Comparison of ENCODE assay signal across 8 mouse cellular contexts in genomic region chrX:136032799-136033763, GRCm38 (mm10). TPM values are rescaled to one million over a fixed set of nuclear protein-coding genes. Genes with fewer than 3 reads are reported as not detected.
DNase-seq lines count a peak whose midpoint lies in the region; ATAC-seq and TF ChIP-seq lines count a peak whose summit lies in the region.
"Not testable (repeated sequence)": the region's sequence is repeated elsewhere in the genome, so short reads cannot be mapped to it uniquely, and the experiment has no call there.

TSS of gene Arxes1 (plus strand) at chrX:136033367.

- H3K4me3 ChIP-seq in embryonic facial prominence, embryonic 15.5 days (replicated peaks): peak within 1 kb of the TSS; percentile 24
- peak within 1 kb of the TSS; percentile 23; the same call in 1 of the 2 replicates for H3K4me3 ChIP-seq in heart, embryonic 11.5 days (ENCODE audit: low read depth, low read length)
- H3K4me3 ChIP-seq in intestine, embryonic 16.5 days (ENCODE audit: low read length): peak within 1 kb of the TSS; percentile 27
- not testable (repeated sequence) for H3K4me3 ChIP-seq in lung, postnatal 0 days (ENCODE audit: low read depth, low read length)
- peak within 1 kb of the TSS; percentile 35 for H3K4me3 ChIP-seq in olfactory bulb, adult 2 months (ENCODE audit: insufficient read depth, low read depth, low read length)

- peak; percentile 39 for DNase-seq in cerebellum, adult 11 months
- peak in 1 of 2 experiments; percentile 7 for DNase-seq in left cerebral cortex, adult 8-10 months (ENCODE audit: low spot score in 2 of 2)
- DNase-seq in lung, postnatal 0 days (ENCODE audit: low spot score): not testable (repeated sequence)

- not testable (repeated sequence) for H3K4me1 ChIP-seq in embryonic facial prominence, embryonic 15.5 days; heart, embryonic 11.5 days (ENCODE audit: control insufficient read depth, insufficient read depth, low read length); intestine, embryonic 16.5 days (ENCODE audit: control insufficient read depth, insufficient read depth, low read length); lung, postnatal 0 days (ENCODE audit: insufficient read depth, low read depth, low read length); olfactory bulb, adult 2 months (ENCODE audit: control insufficient read depth, insufficient read depth, low read length)

- TF ChIP-seq POLR2A in olfactory bulb, adult 2 months (IDR thresholded peaks at IDR 0.05; ENCODE audit: insufficient read depth, low read depth, low read length): not testable (repeated sequence)

- H3K27me3 ChIP-seq in embryonic facial prominence, embryonic 15.5 days; heart, embryonic 11.5 days (ENCODE audit: control insufficient read depth, insufficient read depth, low read length); intestine, embryonic 16.5 days (replicated peaks; ENCODE audit: control insufficient read depth, insufficient read depth, low read length); lung, postnatal 0 days (replicated peaks; ENCODE audit: insufficient read depth, low read length): not testable (repeated sequence)

- WGBS in embryonic facial prominence, embryonic 15.5 days: 14% methylated on average over 16 of the region's 49 CpGs
- WGBS in heart, embryonic 11.5 days (ENCODE audit: insufficient replicate concordance): 11% methylated on average over 7 of the region's 49 CpGs
- 10% methylated on average over 11 of the region's 49 CpGs for whole genome bisulfite sequencing in intestine, embryonic 16.5 days
- 63% methylated on average over 1 of the region's 49 CpGs for WGBS in lung, postnatal 0 days
- 13% methylated on average over 3 of the region's 49 CpGs for WGBS in olfactory bulb, adult 2 months

- H3K4me2 ChIP-seq in embryonic facial prominence, embryonic 15.5 days (replicated peaks): peak within 1 kb of the TSS; percentile 36
- H3K4me2 ChIP-seq in heart, embryonic 11.5 days: peak within 1 kb of the TSS; percentile 50
- peak within 1 kb of the TSS; percentile 35; the same call in 1 of the 2 replicates for H3K4me2 ChIP-seq in intestine, embryonic 16.5 days (ENCODE audit: low read depth, low read length)
- not testable (repeated sequence) for H3K4me2 ChIP-seq in lung, postnatal 0 days (replicated peaks; ENCODE audit: low read depth, low read length)

- not testable (repeated sequence) for H3K9me3 ChIP-seq in embryonic facial prominence, embryonic 15.5 days (replicated peaks); heart, embryonic 11.5 days (replicated peaks; ENCODE audit: control insufficient read depth, low read length); intestine, embryonic 16.5 days (ENCODE audit: control insufficient read depth, low read length); lung, postnatal 0 days (ENCODE audit: low read length)

- ATAC-seq in CD4-positive, CD25-positive, alpha-beta regulatory T cell, adult 4 months: peak; percentile 74
- peak; percentile 93 for ATAC-seq in embryonic facial prominence, embryonic 15.5 days (ENCODE audit: insufficient number of reproducible peaks, low FRiP score, low TSS enrichment, low read depth)
- peak; percentile 80 for ATAC-seq in heart, embryonic 11.5 days (replicated peaks; ENCODE audit: insufficient number of reproducible peaks, low FRiP score, low TSS enrichment)
- peak; percentile 94 for ATAC-seq in intestine, embryonic 16.5 days
- ATAC-seq in lung, postnatal 0 days: peak; percentile 86

- not testable (repeated sequence) for H3K27ac ChIP-seq in embryonic facial prominence, embryonic 15.5 days (replicated peaks); heart, embryonic 11.5 days (ENCODE audit: low read depth, low read length); intestine, embryonic 16.5 days (ENCODE audit: low read length); lung, postnatal 0 days (ENCODE audit: low read length); olfactory bulb, adult 2 months (ENCODE audit: insufficient read depth, low read depth, low read length)

- not testable (repeated sequence) for H3K36me3 ChIP-seq in embryonic facial prominence, embryonic 15.5 days; heart, embryonic 11.5 days (ENCODE audit: control insufficient read depth, insufficient read depth, low read length); intestine, embryonic 16.5 days (ENCODE audit: control insufficient read depth, insufficient read depth, low read length); lung, postnatal 0 days (ENCODE audit: insufficient read depth, low read length)

- TF ChIP-seq CTCF in lung, postnatal 0 days (IDR thresholded peaks at IDR 0.05); olfactory bulb, adult 2 months (IDR thresholded peaks at IDR 0.05; ENCODE audit: insufficient read depth, low read depth, low read length): not testable (repeated sequence)

- not testable (repeated sequence) for TF ChIP-seq EP300 in lung, postnatal 0 days (IDR thresholded peaks at IDR 0.05)

- not testable (repeated sequence) for H3K9ac ChIP-seq in embryonic facial prominence, embryonic 15.5 days; heart, embryonic 11.5 days (ENCODE audit: low read depth, low read length); intestine, embryonic 16.5 days (ENCODE audit: low read depth, low read length); lung, postnatal 0 days (replicated peaks; ENCODE audit: low read depth)

RNA-seq across cellular contexts. Expression of gene Arxes1, which starts in this region (rescaled TPM):
- not detected for polyA plus RNA-seq in CD4-positive, CD25-positive, alpha-beta regulatory T cell, adult 4 months (2017; shearing (Covaris generic))
- 24.4 and 26.5 TPM in 2 replicates for polyA plus RNA-seq in embryonic facial prominence, embryonic 15.5 days (2015; fragmentation: Nextera tagmentation; extraction: Ambion mirVana)
- 35.3 and 40.6 TPM in 2 replicates for polyA plus RNA-seq in heart, embryonic 11.5 days (2014; fragmentation: Nextera tagmentation; extraction: Ambion mirVana)
- 19.3 and 22.1 TPM in 2 replicates for polyA plus RNA-seq in intestine, embryonic 16.5 days (2015; fragmentation: Nextera tagmentation; extraction: Ambion mirVana)
- 10 to 100 TPM; 33.6 to 37.0 (median 35.6) TPM for total RNA-seq in left cerebral cortex, adult 8-10 months (2022)
- polyA plus RNA-seq in lung, postnatal 0 days (2015; fragmentation: Nextera tagmentation; extraction: Ambion mirVana): 5.6 and 6.8 TPM in 2 replicates
- polyA plus RNA-seq in olfactory bulb, adult 2 months (2012; ENCODE audit: insufficient read depth, insufficient read length, low replicate concordance, missing spikeins): not detected in 2 replicates

Comparison
In these comparisons a context has a peak if more than half of its experiments do, and no peak if none do; other contexts are left out.
1. Peak in ATAC-seq in CD4-positive, CD25-positive, alpha-beta regulatory T cell, adult 4 months; RNA of the gene not detected or under 1 TPM.